Mouse (Mus musculus) E14TG2a.4 (cell line): Measurements from ENCODE around the gene Wdfy1.

Experiments used
- H3K27me3 ChIP-seq: 2 replicates; pipeline ENCODE4 v1.6.1; 2014; ENCODE audit warnings: low read length, control low read depth; ENCODE audit not compliant: insufficient read depth
- H3K36me3 ChIP-seq: 2 replicates; pipeline ENCODE4 v1.6.1; 2014; ENCODE audit warnings: low read length, control low read depth; ENCODE audit not compliant: insufficient read depth
- H3K4me1 ChIP-seq: replicated peaks from 2 replicates; pipeline ENCODE4 v1.6.1; 2014; ENCODE audit warnings: low read depth, low read length, control low read depth
- H3K4me3 ChIP-seq: replicated peaks from 2 replicates; pipeline ENCODE4 v1.5.1; 2014; ENCODE audit warnings: mild to moderate bottlenecking, low read length
- H3K9me3 ChIP-seq: 2 replicates; pipeline ENCODE4 v1.6.1; 2014; ENCODE audit warnings: low read length, control low read depth
- CTCF ChIP-seq: conservative IDR thresholded peaks from 2 replicates; pipeline ENCODE4 v1.5.1; 2014; ENCODE audit warnings: low read length
- NANOG ChIP-seq: IDR thresholded peaks from 2 replicates; pipeline ENCODE4 v1.6.1; 2014; ENCODE audit warnings: borderline replicate concordance, low read length, mixed read lengths
- POU5F1 ChIP-seq: IDR thresholded peaks from 2 replicates; pipeline ENCODE4 v1.6.1; 2014; ENCODE audit warnings: low read length, borderline replicate concordance

Gene Wdfy1

DNA sequence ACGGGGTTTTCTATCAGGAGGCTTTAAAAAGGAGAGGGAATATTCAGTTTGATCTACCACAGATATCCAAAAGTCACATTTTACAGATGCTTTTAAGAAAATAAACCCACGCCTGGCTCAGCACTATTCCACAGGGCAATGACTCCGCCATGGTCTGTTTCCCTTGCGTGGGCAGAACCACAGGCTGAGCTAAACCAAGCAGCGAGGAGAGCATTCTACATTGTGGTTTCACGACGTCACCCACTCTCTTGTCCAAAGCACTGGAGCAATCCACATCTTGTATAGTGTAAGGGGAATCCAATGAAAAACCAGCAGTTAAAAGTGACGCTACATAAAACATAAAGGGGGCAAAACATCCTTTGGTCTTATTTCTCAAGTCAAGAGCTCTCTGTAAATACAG is 72.4 kb downstream of the Wdfy1 start:
- Histone ChIP-seq H3K36me3 (peaks cover 54% of the 10 kb centered on the region), H3K4me3 (no peak overlapping the region), H3K4me1 (no peaks in the 10 kb centered on the region), H3K9me3 (no peaks in the 10 kb centered on the region), H3K27me3 (no peaks in the 10 kb centered on the region)
- TF ChIP-seq CTCF = no peak
- no peak for TF ChIP-seq POU5F1
- TF ChIP-seq NANOG = no peak

DNA sequence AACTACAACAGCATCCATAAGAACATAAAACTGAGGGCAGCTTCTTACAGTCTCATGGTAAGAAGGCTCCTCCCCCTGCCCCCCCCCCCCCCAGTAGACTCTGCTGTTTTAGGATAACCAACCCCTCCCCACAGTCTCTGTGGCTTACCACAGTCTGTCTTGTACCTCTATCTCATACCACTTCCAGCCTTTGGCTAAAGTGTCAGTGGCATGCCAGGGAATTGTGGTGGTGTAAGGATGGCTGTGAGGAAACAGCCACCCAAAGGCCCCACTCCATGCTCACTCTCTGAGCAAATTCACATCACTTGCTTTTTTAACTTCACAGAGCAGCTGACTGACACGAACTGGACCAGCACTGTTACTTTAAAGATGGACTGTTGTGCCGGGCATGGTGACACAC is 77.4 kb downstream of the Wdfy1 start:
- Histone ChIP-seq H3K9me3 (no peaks in the 10 kb centered on the region), H3K27me3 (no peaks in the 10 kb centered on the region), H3K36me3 (peaks cover 20% of the 10 kb centered on the region), H3K4me1 (no peaks in the 10 kb centered on the region), H3K4me3 (no peak overlapping the region)
- TF ChIP-seq CTCF = no peak
- no peak for TF ChIP-seq POU5F1
- no peak for TF ChIP-seq NANOG

DNA sequence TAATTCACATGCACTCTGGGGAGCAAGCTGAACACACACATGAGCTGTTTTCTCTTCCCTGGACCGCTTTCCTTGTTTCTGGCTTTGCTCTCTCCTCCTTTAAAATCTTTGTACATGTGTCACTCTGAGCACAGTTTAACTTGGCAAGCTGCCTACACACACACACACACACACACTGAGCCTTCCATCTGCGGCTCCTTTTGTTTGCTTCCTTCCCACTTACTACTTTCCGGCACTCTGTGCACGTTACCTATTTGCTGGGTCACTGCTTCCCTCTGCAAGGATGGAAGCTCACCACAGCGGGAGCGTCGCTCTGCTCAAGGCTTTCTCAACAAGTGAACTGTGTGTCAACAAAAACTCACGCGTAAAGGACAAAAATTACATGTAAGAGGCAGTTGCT is 78.6 kb downstream of the Wdfy1 start:
- Histone ChIP-seq H3K27me3 (no peaks in the 10 kb centered on the region), H3K36me3 (peaks cover 20% of the 10 kb centered on the region), H3K4me3 (no peak overlapping the region), H3K4me1 (no peaks in the 10 kb centered on the region), H3K9me3 (no peaks in the 10 kb centered on the region)
- TF ChIP-seq POU5F1 = no peak
- no peak for TF ChIP-seq CTCF

DNA sequence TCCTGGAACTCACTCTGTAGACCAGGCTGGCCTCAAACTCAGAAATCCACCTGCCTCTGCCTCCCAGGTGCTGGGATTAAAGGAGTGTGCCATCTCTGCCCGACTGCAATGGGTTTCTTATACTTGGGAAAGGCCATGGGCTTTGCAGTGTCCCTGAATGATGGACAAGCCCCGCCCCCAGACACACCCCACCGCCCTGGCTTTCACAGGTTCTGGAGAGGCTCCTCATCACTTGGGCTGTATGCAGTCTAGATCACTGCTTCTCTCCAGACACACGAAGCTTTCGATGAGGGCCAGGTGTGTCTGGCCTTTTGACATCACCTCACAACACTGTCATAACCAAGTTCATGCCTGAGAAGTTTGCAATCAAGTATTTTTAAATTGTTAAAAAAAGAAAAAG is 79.0 kb downstream of the Wdfy1 start:
- Histone ChIP-seq H3K9me3 (no peaks in the 10 kb centered on the region), H3K4me3 (no peak overlapping the region), H3K4me1 (no peaks in the 10 kb centered on the region), H3K36me3 (peaks cover 19% of the 10 kb centered on the region), H3K27me3 (no peaks in the 10 kb centered on the region)
- TF ChIP-seq POU5F1 (no peak), NANOG (no peak), CTCF (no peak)

DNA sequence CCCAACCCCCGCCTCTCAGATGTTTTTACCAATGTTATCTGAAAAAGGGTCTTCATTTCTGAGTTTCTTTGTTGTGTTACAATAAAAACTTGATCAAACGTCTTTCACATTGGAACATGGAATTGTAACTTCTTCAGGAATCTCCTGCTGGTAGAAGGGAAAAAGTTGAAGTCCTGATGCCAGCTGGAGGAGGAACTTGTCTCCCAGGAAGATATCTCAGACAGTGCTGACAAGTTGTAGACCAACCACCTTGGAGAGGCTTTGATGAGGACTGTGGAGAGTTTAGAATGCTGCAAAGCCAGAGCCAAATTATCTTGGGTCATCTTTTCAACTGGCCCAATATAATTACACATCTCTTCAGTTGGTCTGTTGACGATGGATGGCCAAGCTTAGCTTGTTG is 83.5 kb downstream of the Wdfy1 start:
- no peak for TF ChIP-seq POU5F1
- no peak for TF ChIP-seq NANOG
- TF ChIP-seq CTCF = no peak
- no peaks in the 10 kb centered on the region for H3K4me1 ChIP-seq
- H3K4me3 ChIP-seq = no peak overlapping the region
- peaks cover 5% of the 10 kb centered on the region; the same call in 1 of the 2 replicates for H3K9me3 ChIP-seq
- no peaks in the 10 kb centered on the region for H3K27me3 ChIP-seq
- no peaks in the 10 kb centered on the region for H3K36me3 ChIP-seq

DNA sequence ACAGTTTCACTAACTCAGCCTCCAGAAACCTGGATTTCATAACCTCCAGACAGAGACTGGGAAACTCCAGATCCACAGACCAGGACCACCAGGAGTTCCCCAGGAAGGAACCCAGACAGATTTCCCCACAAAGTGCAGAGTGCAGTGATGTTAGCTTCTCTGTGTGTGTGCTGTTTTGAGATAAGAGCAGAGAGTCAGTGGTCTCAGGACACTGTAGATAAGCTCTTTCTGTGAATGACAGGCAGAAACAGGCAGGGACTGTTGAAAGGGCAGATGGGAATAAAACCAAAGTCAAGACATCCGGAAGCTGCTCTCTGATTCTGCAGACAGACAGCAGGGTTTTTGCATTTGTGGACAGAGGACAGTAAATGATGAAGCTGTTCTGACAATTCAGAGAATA is 88.7 kb downstream of the Wdfy1 start:
- Histone ChIP-seq H3K4me1 (no peaks in the 10 kb centered on the region), H3K36me3 (no peaks in the 10 kb centered on the region), H3K27me3 (no peaks in the 10 kb centered on the region), H3K4me3 (no peak overlapping the region), H3K9me3 (peaks cover 5% of the 10 kb centered on the region; the same call in 1 of the 2 replicates)
- no peak for TF ChIP-seq POU5F1
- TF ChIP-seq NANOG = no peak
- TF ChIP-seq CTCF = no peak

DNA sequence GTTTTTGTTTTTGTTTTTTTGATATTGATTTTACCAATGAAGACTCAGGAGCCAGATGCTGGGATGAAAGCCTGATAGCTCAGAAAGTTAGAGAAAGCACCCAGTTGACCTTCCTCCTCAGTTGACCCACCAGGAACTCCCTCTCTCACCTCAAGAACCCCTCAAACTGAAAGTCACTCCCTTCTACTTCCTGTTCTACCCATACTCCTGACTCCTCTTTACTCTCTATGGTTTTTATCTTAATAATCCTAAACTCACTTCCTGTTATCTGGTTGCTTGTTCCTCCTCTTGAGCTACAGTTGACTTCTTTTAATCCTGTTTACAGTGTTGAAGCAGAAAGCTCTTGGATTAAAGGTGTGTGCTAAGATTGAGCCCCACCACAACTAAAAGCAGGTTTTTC is 91.9 kb downstream of the Wdfy1 start:
- peaks cover 5% of the 10 kb centered on the region; the same call in 1 of the 2 replicates for H3K9me3 ChIP-seq
- TF ChIP-seq NANOG = no peak
- TF ChIP-seq CTCF = no peak
- TF ChIP-seq POU5F1 = no peak
- H3K4me3 ChIP-seq = no peak overlapping the region
- H3K27me3 ChIP-seq = no peaks in the 10 kb centered on the region
- H3K4me1 ChIP-seq = no peaks in the 10 kb centered on the region
- no peaks in the 10 kb centered on the region for H3K36me3 ChIP-seq

DNA sequence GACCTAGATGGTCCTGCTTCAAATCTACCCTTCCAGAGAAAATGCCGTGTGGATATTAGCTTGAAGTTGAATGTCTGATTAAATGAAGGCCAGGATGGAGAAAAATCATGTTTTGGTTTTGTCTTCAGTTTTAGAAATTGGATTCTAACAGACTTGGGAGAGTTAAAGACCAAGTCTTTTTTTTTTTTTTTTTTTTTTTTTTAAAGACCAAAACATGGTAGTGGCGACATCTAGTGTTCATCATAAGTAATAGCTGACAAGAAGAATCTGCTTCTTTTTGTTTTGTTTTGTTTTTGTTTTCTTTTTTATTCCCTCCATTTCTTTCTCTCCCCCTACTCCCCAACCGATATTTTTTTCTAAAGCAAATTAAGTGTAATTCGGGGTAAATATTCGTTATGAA is 93.0 kb downstream of the Wdfy1 start:
- H3K36me3 ChIP-seq = no peaks in the 10 kb centered on the region
- H3K27me3 ChIP-seq = no peaks in the 10 kb centered on the region
- no peak overlapping the region for H3K4me3 ChIP-seq
- H3K4me1 ChIP-seq = no peaks in the 10 kb centered on the region
- TF ChIP-seq CTCF (peak; percentile 44), POU5F1 (no peak)
- H3K9me3 ChIP-seq = peaks cover 3% of the 10 kb centered on the region; the same call in 1 of the 2 replicates

DNA sequence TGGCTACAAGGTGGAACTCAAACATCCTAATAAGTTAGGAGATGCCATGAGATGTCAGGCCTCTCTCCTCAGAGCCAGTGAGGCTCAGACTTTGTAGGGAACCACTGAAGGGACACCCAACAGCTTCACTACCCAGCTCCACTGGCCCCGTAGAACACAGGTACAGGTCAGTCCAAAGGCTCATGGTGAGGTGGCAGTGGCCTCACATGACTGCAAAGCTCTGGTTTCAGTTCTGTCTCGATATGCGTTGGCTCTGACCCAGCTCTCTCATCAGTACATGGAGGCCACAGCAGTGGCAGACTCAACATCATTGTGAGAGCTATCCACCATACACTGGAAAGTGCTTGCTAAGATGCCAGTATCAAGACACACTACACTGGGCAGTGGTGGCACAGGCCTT is 95.2 kb downstream of the Wdfy1 start:
- Histone ChIP-seq H3K9me3 (peaks cover 5% of the 10 kb centered on the region; the same call in 1 of the 2 replicates), H3K27me3 (no peaks in the 10 kb centered on the region), H3K4me1 (no peaks in the 10 kb centered on the region), H3K4me3 (no peak overlapping the region), H3K36me3 (no peaks in the 10 kb centered on the region)
- TF ChIP-seq NANOG (no peak), CTCF (no peak), POU5F1 (no peak)
